Mouse (Mus musculus) heart, postnatal 0 days (tissue): ENCODE measurements around the gene Treml4. TPM values are rescaled to one million over a fixed set of nuclear protein-coding genes. Genes with fewer than 3 reads are reported as not detected.

Experiments
- ATAC-seq: fragments of 200-750 bp; cut with Nextera tagmentation; 2 replicates; pipeline ENCODE4 v1.8.0; 2017; ENCODE audit warnings: low read depth, moderate number of reproducible peaks, moderate library complexity; ENCODE audit not compliant: insufficient read depth
- DNase-seq: peaks from one replicate; pipeline ENCODE4 v3.0.0-alpha.2; 2016; ENCODE audit warnings: low spot score
- H3K27ac ChIP-seq: fragments of 300-500 bp; sonication (generic); 2 replicates; pipeline ENCODE4 v1.5.1; 2014; ENCODE audit warnings: low read depth, mild to moderate bottlenecking
- H3K27me3 ChIP-seq: fragments of 300-500 bp; sonication (generic); 2 replicates; pipeline ENCODE4 v1.6.1; 2014; ENCODE audit warnings: low read length, mixed read lengths; ENCODE audit not compliant: control insufficient read depth, insufficient read depth
- H3K36me3 ChIP-seq: fragments of 300-500 bp; sonication (generic); replicated peaks from 2 replicates; pipeline ENCODE4 v1.6.1; 2014; ENCODE audit warnings: low read length, mixed read lengths; ENCODE audit not compliant: control insufficient read depth, insufficient read depth
- H3K4me1 ChIP-seq: fragments of 300-500 bp; sonication (generic); 2 replicates; pipeline ENCODE4 v1.6.1; 2014; ENCODE audit warnings: antibody characterized with exemption; ENCODE audit not compliant: control insufficient read depth, insufficient read depth
- H3K4me2 ChIP-seq: fragments of 300-500 bp; sonication (generic); 2 replicates; pipeline ENCODE4 v1.6.1; 2014; ENCODE audit warnings: low read depth, mild to moderate bottlenecking, low read length, moderate library complexity
- H3K4me3 ChIP-seq: fragments of 300-500 bp; sonication (generic); 2 replicates; pipeline ENCODE4 v1.5.1; 2014; ENCODE audit warnings: low read depth, low read length
- H3K9ac ChIP-seq: fragments of 300-500 bp; sonication (generic); replicated peaks from 2 replicates; pipeline ENCODE4 v1.6.1; 2014; ENCODE audit warnings: low read depth, low read length, mixed read lengths
- H3K9me3 ChIP-seq: fragments of 300-500 bp; sonication (generic); replicated peaks from 2 replicates; pipeline ENCODE4 v1.6.1; 2016; ENCODE audit warnings: low read length; ENCODE audit not compliant: control insufficient read depth
- CTCF ChIP-seq: IDR thresholded peaks from 2 replicates; pipeline ENCODE4 v1.5.1; 2016; ENCODE audit warnings: antibody characterized with exemption, control low read depth, low read depth
- EP300 ChIP-seq: IDR thresholded peaks from 2 replicates; pipeline ENCODE4 v1.6.1; 2016; ENCODE audit warnings: antibody characterized with exemption, low read depth
- WGBS: fragments of 180-500 bp; shearing (Covaris S2); extraction: QIAGEN DNeasy Blood & Tissue Kit; methylation state at CpG from one replicate; pipeline ENCODE4 v1.1.7; 2014; 5-methylcytosine and 5-hydroxymethylcytosine counted together
- polyA plus RNA-seq: library from polyadenylated mRNA; unstranded; fragments of >200 nt; fragmentation: Nextera tagmentation; extraction: Ambion mirVana; gene quantifications from 2 replicates; pipeline ENCODE4 v1.2.1, GENCODE M21; 2015
- total RNA-seq: library from RNA; depleted of rRNA; stranded (reverse); fragments of >200 nt; gene quantifications from 2 replicates; pipeline ENCODE4 v1.2.3, GENCODE M21; 2014; ENCODE audit warnings: low replicate concordance

The Treml4 gene
- total and polyA plus RNA-seq, 2 experiments from 2014 or later, result 0.44 TPM; not detected in 1

DNA sequence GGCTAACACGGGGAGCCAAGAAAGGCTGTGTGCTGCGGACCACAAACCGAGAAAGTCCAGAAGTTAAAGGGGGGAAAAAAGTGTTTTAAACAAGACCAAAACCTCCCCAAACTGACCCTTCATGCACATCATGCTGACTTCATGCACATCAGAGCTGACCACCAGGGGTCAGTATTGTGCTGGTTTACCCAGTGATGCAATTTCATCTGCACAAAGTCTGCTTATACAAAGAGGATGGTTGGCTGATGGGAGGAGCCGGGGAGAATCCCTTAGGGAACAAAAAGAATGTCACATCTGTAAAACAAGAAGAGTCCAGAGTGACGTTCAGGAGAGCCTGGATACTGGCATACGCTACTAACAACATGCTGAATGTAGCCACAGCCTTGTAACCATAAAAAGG is 10.8 kb downstream of the Treml4 start:
- no peak overlapping the region for H3K4me2 ChIP-seq
- TF ChIP-seq EP300 (no peak), CTCF (peak; percentile 87)
- H3K27me3 ChIP-seq, result no peaks in the 10 kb centered on the region
- no peak overlapping the region for H3K4me3 ChIP-seq
- no peaks in the 10 kb centered on the region for H3K9me3 ChIP-seq
- H3K9ac ChIP-seq, result no peak overlapping the region
- DNase-seq (peak; percentile 66), ATAC-seq (peak; percentile 55; the same call in 1 of the 2 replicates)
- H3K27ac ChIP-seq, result no peak overlapping the region
- no peaks in the 10 kb centered on the region for H3K36me3 ChIP-seq
- H3K4me1 ChIP-seq, result no peaks in the 10 kb centered on the region
- WGBS, result 27% methylated on average over 6 of the region's 6 CpGs

DNA sequence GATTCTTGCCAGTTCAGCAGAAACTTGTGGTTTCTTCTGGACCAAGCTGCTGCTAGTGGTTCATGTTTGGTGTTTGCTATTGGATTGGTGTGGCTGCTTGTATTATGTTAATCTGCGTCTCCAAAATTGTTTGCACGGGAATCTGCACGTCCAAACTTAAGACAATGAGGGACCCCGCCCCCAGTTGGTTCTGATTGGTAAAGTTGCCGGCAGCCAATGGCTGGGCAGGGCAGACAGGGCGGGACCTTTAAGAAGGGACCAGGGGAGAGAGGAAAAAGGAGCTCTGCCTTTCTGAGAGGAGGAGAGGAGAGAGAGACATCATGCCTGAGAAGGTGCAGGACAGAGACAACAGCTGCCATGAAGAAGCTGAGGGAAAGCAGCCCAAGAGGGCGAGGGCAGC is 11.6 kb downstream of the Treml4 start:
- Histone ChIP-seq H3K27me3 (no peaks in the 10 kb centered on the region), H3K4me2 (no peak overlapping the region), H3K4me1 (no peaks in the 10 kb centered on the region), H3K36me3 (no peaks in the 10 kb centered on the region), H3K4me3 (no peak overlapping the region), H3K9me3 (no peaks in the 10 kb centered on the region), H3K27ac (no peak overlapping the region), H3K9ac (no peak overlapping the region)
- 51% methylated on average over 7 of the region's 7 CpGs for WGBS
- no peak for DNase-seq
- no peak for TF ChIP-seq EP300
- no peak for TF ChIP-seq CTCF
- ATAC-seq, result no peak

DNA sequence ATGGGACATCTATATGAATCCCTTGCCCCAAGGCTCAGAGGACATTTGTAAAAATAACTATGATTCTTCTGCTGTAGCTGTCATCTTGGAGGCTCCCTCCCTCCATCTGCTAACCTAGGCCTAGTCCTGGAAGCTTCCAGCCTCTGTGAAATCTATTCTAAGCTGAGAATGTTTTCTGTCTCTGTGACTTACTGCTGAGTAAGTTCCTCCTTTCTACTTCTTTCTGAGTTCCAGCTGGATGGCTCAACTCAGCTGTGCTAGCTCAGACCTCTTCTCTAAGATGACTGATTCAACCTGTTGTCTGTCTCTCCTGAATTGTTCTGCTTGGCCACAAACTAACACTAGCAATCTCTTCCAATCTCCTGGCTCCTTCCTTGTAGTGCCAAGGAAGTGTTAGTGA is 14.3 kb downstream of the Treml4 start:
- ATAC-seq (no peak), DNase-seq (no peak)
- TF ChIP-seq EP300 (no peak), CTCF (no peak)

DNA sequence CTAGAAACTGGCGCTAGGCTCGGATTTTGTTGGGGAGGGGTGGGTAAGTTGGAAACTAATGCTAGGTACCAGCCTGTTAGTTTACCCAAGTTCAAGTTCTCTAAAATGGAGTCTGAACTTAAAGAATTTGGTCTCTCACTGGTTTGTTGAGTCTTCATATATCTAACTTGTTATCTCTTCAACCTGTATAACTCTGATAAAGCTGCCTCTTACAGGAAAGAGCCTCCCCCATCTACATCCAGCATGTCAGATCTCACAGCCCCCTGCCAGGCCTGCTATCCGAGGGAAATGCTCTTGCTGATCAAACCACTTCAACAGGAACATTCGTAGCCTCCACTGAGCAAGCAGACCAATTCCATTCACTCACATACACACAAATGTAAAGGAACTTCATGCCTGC is 14.9 kb downstream of the Treml4 start:
- H3K4me1 ChIP-seq, result 0 out of 2 replicates have a peak, but pooled peaks cover 5% of the 10 kb centered on the region
- 64% methylated on average over 4 of the region's 4 CpGs for WGBS
- no peaks in the 10 kb centered on the region for H3K9me3 ChIP-seq
- H3K27me3 ChIP-seq, result no peaks in the 10 kb centered on the region
- no peak for DNase-seq
- H3K4me2 ChIP-seq, result no peak overlapping the region
- H3K27ac ChIP-seq, result no peak overlapping the region
- ATAC-seq, result no peak
- no peak for TF ChIP-seq EP300
- TF ChIP-seq CTCF, result no peak
- no peak overlapping the region for H3K4me3 ChIP-seq
- no peaks in the 10 kb centered on the region for H3K36me3 ChIP-seq
- H3K9ac ChIP-seq, result no peak overlapping the region

More for the DNA sequence above, 14.3 kb downstream of the Treml4 start:
- Histone ChIP-seq H3K4me2 (no peak overlapping the region), H3K9me3 (no peaks in the 10 kb centered on the region), H3K36me3 (no peaks in the 10 kb centered on the region), H3K4me1 (0 out of 2 replicates have a peak, but pooled peaks cover 5% of the 10 kb centered on the region), H3K9ac (no peak overlapping the region), H3K27me3 (no peaks in the 10 kb centered on the region), H3K4me3 (no peak overlapping the region), H3K27ac (no peak overlapping the region)

DNA sequence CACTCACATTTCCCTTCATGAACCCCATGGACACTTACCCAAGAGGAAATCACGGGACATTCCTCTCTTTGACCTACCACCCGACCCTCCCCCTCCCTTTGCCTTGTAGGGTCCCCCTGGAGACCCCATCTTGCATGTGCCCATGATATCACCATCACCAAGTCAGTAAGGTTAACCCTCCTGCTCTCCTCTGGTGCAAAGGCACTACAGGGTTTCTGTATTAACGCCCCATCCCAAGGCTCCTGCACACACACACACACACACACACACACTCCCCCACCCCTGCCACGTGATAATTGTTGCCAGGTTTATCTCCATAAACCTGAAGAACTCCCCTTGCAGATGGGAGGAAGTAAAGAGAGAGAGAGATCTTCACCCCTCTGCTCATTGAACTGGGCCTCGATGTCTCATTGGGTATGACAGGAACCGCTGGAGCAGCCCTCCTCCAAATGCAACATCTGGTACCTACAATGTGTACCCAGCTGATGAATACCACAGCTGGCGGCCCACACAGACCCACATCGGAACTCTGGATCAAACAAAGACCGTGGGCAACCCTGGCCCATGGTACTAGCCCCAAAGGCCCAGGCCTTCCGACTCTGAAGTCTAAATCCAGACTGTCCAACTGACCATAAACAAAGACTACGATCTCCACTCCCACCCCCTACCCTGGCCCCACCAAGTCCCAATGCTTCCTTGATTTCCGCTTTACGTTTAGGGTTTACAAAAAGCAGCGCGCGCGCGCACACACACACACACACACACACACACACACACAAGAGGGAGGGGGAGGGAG is 17.0 kb downstream of the Treml4 start:
- Histone ChIP-seq H3K36me3 (no peaks in the 10 kb centered on the region), H3K4me3 (peak overlapping the region; percentile 27), H3K27me3 (no peaks in the 10 kb centered on the region), H3K9ac (peak overlapping the region; percentile 15; the same call in 1 of the 2 replicates), H3K9me3 (no peaks in the 10 kb centered on the region), H3K27ac (no peak overlapping the region), H3K4me1 (0 out of 2 replicates have a peak, but pooled peaks cover 5% of the 10 kb centered on the region), H3K4me2 (peak overlapping the region; percentile 53)
- ATAC-seq (no peak), DNase-seq (no peak)
- 31% methylated on average over 18 of the region's 18 CpGs for WGBS
- TF ChIP-seq CTCF (no peak), EP300 (no peak)
